Mouse (Mus musculus): ENCODE results near the gene Gm44596.
A peak's percentile ranks its signal among the peaks of the same experiment; 100 is the strongest.

Gm44596 gene

DNA sequence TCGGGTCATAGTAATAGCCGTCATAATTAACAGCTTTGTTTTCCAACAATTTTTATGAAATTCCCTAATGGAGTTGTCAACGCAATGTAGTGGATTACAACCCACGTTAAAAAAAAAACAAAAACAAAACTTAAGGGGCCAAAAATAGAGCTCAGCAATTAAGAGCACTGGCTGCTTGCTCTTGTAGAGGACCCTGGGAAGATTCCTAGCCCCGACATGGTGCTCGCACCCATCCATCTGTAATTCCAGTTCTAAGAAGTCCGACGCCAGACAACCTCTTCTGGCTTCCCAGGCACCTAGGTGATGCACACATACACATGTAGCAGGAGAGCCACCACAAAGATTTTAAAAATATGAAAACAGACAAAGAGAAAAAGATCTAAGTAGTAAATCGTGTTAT is 49.7 kb downstream of the Gm44596 start:
- no peak for DNase-seq (ENCODE audit: low read depth in 1 of 2, low spot score in 2 of 2)

GRCm38 (mm10) chr6:128427571-128427970 is 52.3 kb downstream of the Gm44596 start:
- DNase-seq (ENCODE audit: low read depth in 1 of 2, low spot score in 2 of 2): no peak

GRCm38 (mm10) chr6:128429300-128429699 is 54.0 kb downstream of the Gm44596 start:
- DNase-seq (ENCODE audit: low read depth in 1 of 2, low spot score in 2 of 2): no peak

GRCm38 (mm10) chr6:128429826-128430225 is 54.5 kb downstream of the Gm44596 start:
- no peak for DNase-seq (ENCODE audit: low read depth in 1 of 2, low spot score in 2 of 2)

DNA sequence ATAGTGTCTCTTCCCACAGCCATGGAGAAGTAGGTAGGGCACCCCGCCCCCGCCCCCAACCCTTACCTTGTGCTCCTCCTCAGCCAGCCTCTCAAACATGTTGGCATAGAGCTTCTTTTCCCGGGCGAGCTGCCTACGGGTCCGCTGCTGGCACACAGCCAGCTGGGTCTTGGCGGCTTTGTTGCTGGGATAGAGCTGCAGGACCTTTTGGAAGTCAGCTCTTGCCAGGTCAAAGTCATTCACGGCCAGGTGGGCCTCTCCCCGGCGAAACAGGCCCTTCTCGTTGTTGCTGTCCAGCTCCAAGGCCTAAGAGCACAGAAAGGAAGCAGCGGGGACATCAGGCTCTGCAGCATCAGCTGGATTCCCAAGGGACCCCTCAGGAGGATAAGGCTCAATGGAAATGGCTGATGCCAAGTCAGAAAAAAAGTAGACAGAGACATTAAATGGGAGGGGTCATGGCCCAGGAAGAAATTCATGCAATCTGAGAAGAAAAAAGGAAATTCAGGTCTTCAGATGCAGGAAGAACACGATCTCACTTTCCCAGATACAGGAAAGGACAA is 57.1 kb downstream of the Gm44596 start:
- no peak for DNase-seq (ENCODE audit: low read depth in 1 of 2, low spot score in 2 of 2)

- no peak for DNase-seq (ENCODE audit: low read depth in 1 of 2, low spot score in 2 of 2)
Measured at GRCm38 (mm10) chr6:128433566-128433965, 58.3 kb downstream of the Gm44596 start.

DNA sequence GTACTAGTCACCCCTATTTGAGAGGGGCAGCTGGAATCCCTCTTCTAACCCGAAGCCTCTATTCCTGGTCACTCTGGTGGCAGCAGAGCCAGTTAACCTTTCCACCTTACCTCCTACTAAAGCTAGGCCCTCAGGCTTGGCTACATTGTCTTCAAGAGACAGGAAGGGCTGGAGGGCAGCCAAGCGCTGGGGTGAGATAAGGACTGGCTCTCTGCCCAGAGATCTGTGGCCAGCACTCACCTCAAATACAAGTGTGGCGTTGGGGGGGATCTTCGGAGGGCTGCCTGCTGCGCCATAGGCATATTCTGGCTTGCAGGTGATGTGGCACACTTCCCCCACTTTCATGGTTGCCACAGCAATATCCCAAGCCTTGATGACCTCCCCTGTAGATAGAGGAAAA is 60.2 kb downstream of the Gm44596 start:
- DNase-seq (ENCODE audit: low read depth in 1 of 2, low spot score in 2 of 2): no peak

DNA sequence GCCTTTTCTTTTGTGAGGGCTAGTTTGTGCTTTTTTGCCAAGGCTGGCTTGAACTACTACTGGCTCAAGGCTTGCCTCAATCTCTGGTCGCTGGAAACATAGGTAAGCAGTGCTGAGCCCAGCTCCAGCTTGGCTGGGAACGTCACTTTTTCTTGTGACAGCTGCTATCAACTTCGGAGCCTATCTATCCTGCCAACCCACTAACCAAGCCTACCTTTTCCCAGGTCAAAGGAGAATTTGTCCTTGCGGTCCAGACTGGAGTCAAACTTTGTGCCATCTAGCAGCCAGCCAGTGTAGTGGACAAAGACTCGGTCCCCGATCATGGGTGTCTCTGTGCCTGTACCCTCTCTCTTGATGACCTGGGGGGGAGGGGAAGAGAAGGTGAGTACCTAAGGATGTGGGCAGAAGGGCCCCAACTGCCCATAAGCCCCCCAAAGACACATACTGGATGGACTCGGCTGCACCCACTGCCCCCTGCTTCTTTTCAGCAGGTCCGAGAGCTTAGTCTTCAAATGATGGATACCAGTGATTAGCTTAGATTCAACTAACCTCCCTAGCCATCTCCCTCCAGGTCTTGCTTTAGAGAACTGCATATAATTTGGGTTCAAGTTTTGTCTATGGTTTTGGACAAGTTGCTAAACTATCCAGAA is 61.2 kb downstream of the Gm44596 start:
- DNase-seq (ENCODE audit: low read depth in 1 of 2, low spot score in 2 of 2): no peak

DNA sequence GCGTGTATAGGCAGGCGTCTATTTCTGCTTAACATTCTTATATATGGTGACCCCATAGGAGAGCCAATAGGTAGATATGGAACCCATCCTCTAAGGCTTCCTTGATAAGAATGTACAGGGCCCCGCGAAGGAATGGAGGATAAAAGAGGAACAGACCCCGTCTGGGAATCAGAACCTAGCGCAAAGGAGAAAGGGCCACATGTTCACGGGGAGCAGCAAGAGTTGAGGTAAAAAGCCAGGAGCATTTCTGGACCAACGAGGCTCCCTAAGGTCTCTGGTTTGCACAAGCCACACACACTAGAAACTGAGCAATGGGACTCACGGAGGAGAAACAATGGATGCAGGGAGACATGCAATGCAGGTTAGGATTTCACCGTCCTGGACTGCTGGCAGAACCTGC is 62.0 kb downstream of the Gm44596 start:
- DNase-seq (ENCODE audit: low read depth in 1 of 2, low spot score in 2 of 2): no peak

DNA sequence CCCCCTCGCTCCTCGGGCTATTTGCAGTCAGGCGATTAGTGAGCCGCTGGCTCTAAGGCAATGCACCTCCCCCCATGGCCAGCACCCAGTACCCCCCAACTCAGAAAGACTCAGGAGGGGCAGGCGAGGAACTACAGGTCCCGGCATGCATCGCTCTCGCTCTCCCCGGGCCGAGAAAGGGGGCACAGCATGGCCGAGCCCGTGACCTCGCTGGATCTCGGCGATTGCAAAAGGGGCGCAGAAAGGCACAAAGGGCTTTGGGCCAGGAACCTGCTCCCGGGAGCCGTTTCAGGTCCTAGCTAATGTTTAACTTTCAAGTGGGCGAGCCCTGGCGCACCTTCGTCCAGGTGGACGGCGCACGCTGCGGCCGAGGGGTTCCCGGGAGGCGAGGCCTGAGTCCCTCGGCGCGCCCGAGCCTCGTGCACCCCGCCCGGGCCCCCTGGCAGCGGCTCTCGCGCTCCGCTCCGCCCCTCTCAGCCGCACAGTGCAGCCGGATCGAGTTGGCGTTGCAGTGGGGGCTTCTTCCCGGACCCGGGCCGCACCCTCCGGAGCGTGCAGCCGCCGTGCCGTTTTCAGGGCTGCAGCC is 62.5 kb downstream of the Gm44596 start:
- no peak for DNase-seq (ENCODE audit: low read depth in 1 of 2, low spot score in 2 of 2)

DNA sequence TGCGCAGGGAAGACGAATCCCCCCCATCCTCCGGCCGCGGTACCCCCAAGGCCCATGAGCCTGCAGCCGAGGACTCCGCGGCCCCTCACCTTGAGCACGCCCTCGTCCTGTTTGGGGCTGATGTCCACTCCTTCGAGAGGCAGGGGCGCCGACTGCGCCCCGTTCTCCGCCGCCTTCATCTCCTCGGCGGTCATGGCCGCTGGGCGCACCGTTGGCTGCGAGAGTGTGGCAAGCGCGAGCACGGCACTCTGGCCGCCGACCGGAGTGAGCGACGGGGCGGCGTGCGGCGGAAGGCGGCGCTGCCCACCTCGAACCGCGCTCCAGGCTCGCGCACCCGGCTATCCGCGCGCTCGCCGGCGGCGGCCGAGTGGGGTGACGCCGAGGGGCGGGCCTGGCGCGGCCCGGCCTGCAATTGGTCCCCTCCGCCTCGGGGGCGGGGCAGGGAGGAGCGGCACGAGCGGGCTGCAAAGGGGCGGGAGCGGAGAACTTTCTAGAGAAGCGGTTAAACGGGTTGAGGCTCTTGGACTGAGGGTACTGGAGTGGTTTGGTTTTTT is 63.1 kb downstream of the Gm44596 start, which contains the start of gene Fkbp4:
TSS of gene Fkbp4 (minus strand) at position 361 of the 554 bp plus-strand sequence.
- peak; percentile 71 to 86 for DNase-seq (ENCODE audit: low read depth in 1 of 2, low spot score in 2 of 2)

GRCm38 (mm10) chr6:128438871-128439341 is 63.6 kb downstream of the Gm44596 start:
- DNase-seq (ENCODE audit: low read depth in 1 of 2, low spot score in 2 of 2): no peak

- no peak for DNase-seq (ENCODE audit: low read depth in 1 of 2, low spot score in 2 of 2)
Measured at GRCm38 (mm10) chr6:128440238-128440637, 64.9 kb downstream of the Gm44596 start.

- DNase-seq (ENCODE audit: low read depth in 1 of 2, low spot score in 2 of 2): peak in 1 of 2 experiments; percentile 10
Measured at GRCm38 (mm10) chr6:128445761-128446535, 70.6 kb downstream of the Gm44596 start.

- DNase-seq (ENCODE audit: low read depth in 1 of 2, low spot score in 2 of 2): no peak
Measured at GRCm38 (mm10) chr6:128447063-128447462, 71.8 kb downstream of the Gm44596 start.

DNA sequence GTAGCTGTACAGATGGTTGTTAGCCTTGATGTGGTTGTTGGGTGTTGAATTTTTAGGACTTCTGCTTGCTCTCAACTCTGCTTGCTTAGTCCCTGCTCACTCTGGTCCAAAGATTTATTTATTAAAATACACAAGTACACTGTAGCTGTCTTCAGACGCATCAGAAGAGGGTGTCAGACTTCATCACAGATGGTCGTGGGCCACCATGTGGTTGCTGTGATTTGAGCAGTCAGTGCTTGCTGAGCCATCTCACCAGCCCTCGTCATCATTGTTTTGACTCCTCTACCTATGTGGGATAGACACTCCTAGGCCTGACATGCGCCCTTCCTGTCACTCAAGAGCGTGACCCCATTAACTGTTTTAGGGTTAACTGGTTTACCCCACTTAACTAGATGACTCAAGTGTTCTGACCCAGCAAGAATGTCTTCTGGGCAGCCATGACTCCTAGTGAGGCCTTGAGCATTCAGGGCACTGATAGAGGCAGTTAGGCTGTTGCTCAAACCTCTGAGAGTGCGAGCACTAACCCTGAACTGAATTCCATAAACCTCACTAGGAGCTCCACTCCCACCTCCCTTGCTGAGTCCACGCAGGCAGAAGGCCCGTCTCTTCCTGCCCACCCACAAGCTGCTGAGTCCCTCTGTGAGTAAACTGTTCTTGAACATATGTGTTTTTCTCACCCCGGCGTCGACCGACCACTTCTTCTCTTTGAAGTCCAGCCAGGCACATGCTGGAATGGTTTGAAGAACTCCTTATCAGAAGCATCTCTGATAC is 80.7 kb downstream of the Gm44596 start:
- no peak for DNase-seq (ENCODE audit: low read depth in 1 of 2, low spot score in 2 of 2)
